8 mouse cellular contexts compared by ENCODE assay signal in the genomic region with DNA sequence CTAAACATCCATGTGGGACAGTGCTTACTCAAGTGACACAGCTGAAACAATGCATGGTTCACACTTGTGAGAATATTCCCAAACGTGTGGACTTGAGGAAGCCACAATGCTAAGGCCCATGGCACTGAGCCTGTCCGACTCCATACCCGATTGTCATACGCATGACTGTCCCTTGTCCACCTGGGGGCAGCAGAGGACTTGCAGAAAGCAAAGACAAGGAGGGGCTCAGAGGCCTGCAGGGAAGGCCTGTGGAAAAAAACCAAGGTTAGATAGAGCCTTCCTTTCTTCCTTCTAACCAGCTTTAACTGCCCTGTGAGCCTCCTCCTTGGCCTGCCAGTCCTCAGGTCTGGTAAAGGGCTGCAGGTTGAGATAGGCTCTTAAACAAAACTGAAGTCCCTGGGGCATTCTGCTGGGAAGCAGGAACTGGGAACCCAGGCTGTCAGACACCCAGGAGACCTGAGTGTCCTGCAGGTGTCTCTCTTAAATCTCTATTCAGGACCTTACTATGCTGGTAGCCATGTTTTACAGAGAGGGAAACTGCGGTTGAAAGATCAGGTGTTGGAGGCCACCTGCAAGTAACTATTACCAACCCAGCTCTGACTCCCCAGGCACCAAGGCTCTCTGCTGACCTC. TPM values are rescaled to one million over a fixed set of nuclear protein-coding genes. Genes with fewer than 3 reads are reported as not detected.
DNase-seq lines count a peak whose midpoint lies in the region; ATAC-seq and TF ChIP-seq lines count a peak whose summit lies in the region.

No protein-coding gene starts in this region.

- no peak overlapping the region for H3K4me3 ChIP-seq in forebrain, embryonic 10.5 days
- H3K4me3 ChIP-seq in heart, embryonic 14.5 days (ENCODE audit: control insufficient read depth in 1 of 2, insufficient read depth in 1 of 2, low read depth in 1 of 2, low read length in 2 of 2): no peak overlapping the region
- H3K4me3 ChIP-seq in liver, adult 2 months (ENCODE audit: insufficient read depth, low read depth, low read length): no peak overlapping the region
- no peak overlapping the region for H3K4me3 ChIP-seq in neural tube, embryonic 13.5 days

- H3K4me2 ChIP-seq in heart, embryonic 14.5 days (ENCODE audit: low read length): no peak overlapping the region
- H3K4me2 ChIP-seq in neural tube, embryonic 13.5 days: no peak overlapping the region

- H3K4me1 ChIP-seq in forebrain, embryonic 10.5 days: no peaks in the 10 kb centered on the region
- H3K4me1 ChIP-seq in heart, embryonic 14.5 days (ENCODE audit: control insufficient read depth in 2 of 2, insufficient read depth in 2 of 2, low read length in 2 of 2): no peaks in the 10 kb centered on the region
- H3K4me1 ChIP-seq in liver, adult 2 months (ENCODE audit: control insufficient read depth, insufficient read depth, low read length): peaks cover 32% of the 10 kb centered on the region
- H3K4me1 ChIP-seq in neural tube, embryonic 13.5 days (replicated peaks): no peaks in the 10 kb centered on the region

- H3K9me3 ChIP-seq in forebrain, embryonic 10.5 days: no peaks in the 10 kb centered on the region
- no peaks in the 10 kb centered on the region for H3K9me3 ChIP-seq in heart, embryonic 14.5 days (ENCODE audit: control insufficient read depth, low read length)
- H3K9me3 ChIP-seq in neural tube, embryonic 13.5 days: no peaks in the 10 kb centered on the region

- TF ChIP-seq CTCF in brain, embryonic 14.5 days (IDR thresholded peaks at IDR 0.05; ENCODE audit: borderline replicate concordance, extremely low read depth, insufficient read depth, insufficient read length): peak; percentile 94
- TF ChIP-seq CTCF in liver, adult 2 months (IDR thresholded peaks at IDR 0.05; ENCODE audit: low read depth, low read length): peak; percentile 98

- no peaks in the 10 kb centered on the region for H3K36me3 ChIP-seq in forebrain, embryonic 10.5 days (replicated peaks)
- H3K36me3 ChIP-seq in heart, embryonic 14.5 days (ENCODE audit: control insufficient read depth, insufficient read depth, low read length): no peaks in the 10 kb centered on the region
- H3K36me3 ChIP-seq in liver, adult 2 months (ENCODE audit: control insufficient read depth, insufficient read depth, low read length): no peaks in the 10 kb centered on the region
- H3K36me3 ChIP-seq in neural tube, embryonic 13.5 days: no peaks in the 10 kb centered on the region

- WGBS in forebrain, embryonic 10.5 days: 18% methylated on average over 5 of the region's 5 CpGs
- WGBS in heart, embryonic 14.5 days: 12% methylated on average over 5 of the region's 5 CpGs
- WGBS in liver, adult 2 months: 14% methylated on average over 5 of the region's 5 CpGs
- WGBS in neural tube, embryonic 13.5 days: 17% methylated on average over 5 of the region's 5 CpGs

- no peak for TF ChIP-seq POLR2A in brain, embryonic 14.5 days (IDR thresholded peaks at IDR 0.05; ENCODE audit: borderline replicate concordance, extremely low read depth, insufficient read depth, insufficient read length, poor library complexity, severe bottlenecking)
- TF ChIP-seq POLR2A in liver, adult 2 months (IDR thresholded peaks at IDR 0.05; ENCODE audit: extremely low read depth, insufficient read depth, low read length): no peak

- DNase-seq in 416B (ENCODE audit: low read depth): peak; percentile 69
- DNase-seq in brain, embryonic 14.5 days (ENCODE audit: low read depth): peak; percentile 94
- DNase-seq in forebrain, embryonic 10.5 days (ENCODE audit: extremely low spot score, low spot score): peak; percentile 80
- peak; percentile 96 for DNase-seq in kidney, postnatal 10 days
- peak; percentile 80 for DNase-seq in liver, adult 2 months (ENCODE audit: extremely low read depth, low read depth, low spot score)
- peak; percentile 53 for DNase-seq in telencephalon, adult 2 months (ENCODE audit: low read depth, low spot score)

- no peaks in the 10 kb centered on the region for H3K27me3 ChIP-seq in forebrain, embryonic 10.5 days (ENCODE audit: poor library complexity, severe bottlenecking)
- H3K27me3 ChIP-seq in heart, embryonic 14.5 days (ENCODE audit: control insufficient read depth, insufficient read depth, low read length): no peaks in the 10 kb centered on the region
- H3K27me3 ChIP-seq in liver, adult 2 months (ENCODE audit: control insufficient read depth, insufficient read depth, low read length): no peaks in the 10 kb centered on the region
- H3K27me3 ChIP-seq in neural tube, embryonic 13.5 days: no peaks in the 10 kb centered on the region

- H3K27ac ChIP-seq in forebrain, embryonic 10.5 days: 0 out of 2 replicates have a peak overlapping the region, but pooled peaks have one; percentile 40
- H3K27ac ChIP-seq in heart, embryonic 14.5 days (replicated peaks in 1 of 2; ENCODE audit: control insufficient read depth in 1 of 2, insufficient read depth in 1 of 2, low read depth in 2 of 2, low read length in 2 of 2): no peak overlapping the region
- peak overlapping the region; percentile 99; the same call in 1 of the 2 replicates for H3K27ac ChIP-seq in liver, adult 2 months (replicated peaks; ENCODE audit: insufficient read depth, low read depth, low read length)
- no peak overlapping the region for H3K27ac ChIP-seq in neural tube, embryonic 13.5 days (replicated peaks)

- H3K79me2 ChIP-seq in liver, adult 2 months (ENCODE audit: control insufficient read depth, insufficient read depth, low read length): no peaks in the 10 kb centered on the region

- H3K9ac ChIP-seq in heart, embryonic 14.5 days (ENCODE audit: low read length): no peak overlapping the region
- H3K9ac ChIP-seq in liver, adult 2 months (ENCODE audit: low read depth, low read length): no peak overlapping the region
- no peak overlapping the region for H3K9ac ChIP-seq in neural tube, embryonic 13.5 days

- peak; percentile 48 for ATAC-seq in heart, embryonic 14.5 days (ENCODE audit: insufficient number of reproducible peaks, insufficient read depth, low FRiP score, low read depth)
- ATAC-seq in neural tube, embryonic 13.5 days (ENCODE audit: low read depth): peak; percentile 92

RNA-seq across cellular contexts. Expression of a gene that starts 4.5 kb away (rescaled TPM):
- polyA plus RNA-seq in brain, embryonic 14.5 days (2012; rRNA removed): 0.05 and 0.25 TPM in 2 replicates
- polyA plus RNA-seq in forebrain, embryonic 10.5 days (2016; fragmentation: Nextera tagmentation; extraction: Ambion mirVana): not detected in 2 replicates
- 0.16 TPM in 1 of 2 replicates, not detected in the other for polyA plus RNA-seq in heart, embryonic 14.5 days (2014; fragmentation: Nextera tagmentation; extraction: Ambion mirVana)
- 3,181 and 3,254 TPM in 2 replicates for total RNA-seq in liver, adult 2 months (2014; rRNA removed)
- polyA plus RNA-seq in liver, adult 2 months (2012; rRNA removed): 2,073 and 2,202 TPM in 2 replicates
- polyA plus RNA-seq in neural tube, embryonic 13.5 days (2015; fragmentation: Nextera tagmentation; extraction: Ambion mirVana): 0.23 and 0.66 TPM in 2 replicates

RNA-seq across cellular contexts. Expression of a gene that starts 12.9 kb away (rescaled TPM):
- 0.04 and 0.05 TPM in 2 replicates for polyA plus RNA-seq in brain, embryonic 14.5 days (2012; rRNA removed)
- not detected in 2 replicates for polyA plus RNA-seq in forebrain, embryonic 10.5 days (2016; fragmentation: Nextera tagmentation; extraction: Ambion mirVana)
- polyA plus RNA-seq in heart, embryonic 14.5 days (2014; fragmentation: Nextera tagmentation; extraction: Ambion mirVana): 0.11 and 0.23 TPM in 2 replicates
- 0.27 and 0.28 TPM in 2 replicates for total RNA-seq in liver, adult 2 months (2014; rRNA removed)
- 0.39 and 0.64 TPM in 2 replicates for polyA plus RNA-seq in liver, adult 2 months (2012; rRNA removed)
- polyA plus RNA-seq in neural tube, embryonic 13.5 days (2015; fragmentation: Nextera tagmentation; extraction: Ambion mirVana): not detected in 2 replicates

RNA-seq across cellular contexts. Expression of a gene that starts 54.7 kb away (rescaled TPM):
- polyA plus RNA-seq in brain, embryonic 14.5 days (2012; rRNA removed): 5.7 and 6.5 TPM in 2 replicates
- 2.8 and 3.1 TPM in 2 replicates for polyA plus RNA-seq in forebrain, embryonic 10.5 days (2016; fragmentation: Nextera tagmentation; extraction: Ambion mirVana)
- 3.0 and 4.2 TPM in 2 replicates for polyA plus RNA-seq in heart, embryonic 14.5 days (2014; fragmentation: Nextera tagmentation; extraction: Ambion mirVana)
- total RNA-seq in liver, adult 2 months (2014; rRNA removed): 1.7 and 2.2 TPM in 2 replicates
- 4.1 and 5.4 TPM in 2 replicates for polyA plus RNA-seq in liver, adult 2 months (2012; rRNA removed)
- polyA plus RNA-seq in neural tube, embryonic 13.5 days (2015; fragmentation: Nextera tagmentation; extraction: Ambion mirVana): 3.0 and 4.6 TPM in 2 replicates

Comparison
In these comparisons a context has a peak if more than half of its experiments do, and no peak if none do; other contexts are left out.
1. H3K27ac ChIP-seq: peak in forebrain, embryonic 10.5 days (single experiment) and liver, adult 2 months (single experiment); none in heart, embryonic 14.5 days (0 of 2) and neural tube, embryonic 13.5 days (single experiment).
2. RNA of a gene that starts 4.5 kb away (polyA plus RNA-seq): 2,073 to 2,202 TPM in liver, adult 2 months; 0.23 to 0.66 TPM in neural tube, embryonic 13.5 days, 0.05 to 0.25 TPM in brain, embryonic 14.5 days, not detected in forebrain, embryonic 10.5 days and 0.16 TPM in heart, embryonic 14.5 days; every median in the first group is over 1,000 times any median in the second.
3. Peak in every context shown above with its lines, with median percentiles within 50 percentile points of each other: DNase-seq.